Mouse (Mus musculus): ENCODE measurements around the gene Slc45a3. TPM values are rescaled to one million over a fixed set of nuclear protein-coding genes. Genes with fewer than 3 reads are reported as not detected.

Slc45a3 gene
- total RNA-seq (2023): 10 to 100 TPM; 50.0 to 65.3 TPM

DNA sequence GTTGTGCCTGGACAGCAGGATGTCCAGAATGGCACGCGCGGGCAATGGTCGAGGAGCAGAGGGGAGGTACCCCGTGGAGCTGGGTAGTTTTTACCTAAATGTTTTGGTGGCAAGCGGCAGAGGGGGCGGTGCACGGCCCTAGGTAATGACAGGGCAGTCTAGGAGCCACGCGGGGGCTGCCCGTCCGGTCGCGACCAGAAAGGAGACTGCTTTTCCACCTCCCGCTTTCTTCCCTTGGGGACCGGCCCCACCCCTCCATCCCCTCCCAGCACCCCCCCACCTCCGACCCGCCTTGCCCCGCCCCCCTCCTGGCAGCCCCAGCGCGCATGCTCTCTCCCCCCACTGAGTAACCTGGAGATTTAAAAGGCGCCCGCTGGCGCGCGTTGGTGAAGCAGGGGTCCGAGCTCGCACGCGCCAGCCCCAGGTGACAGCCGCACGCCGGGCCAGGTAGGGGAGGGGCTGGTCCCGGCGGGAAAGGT is at the start of gene Slc45a3:
Gene Slc45a3, plus strand, starts transcription at position 362 of the 479 bp plus-strand sequence.

GRCm38 (mm10) chr1:132007282-132007815 is 44.6 kb downstream of the Slc45a3 start, which contains the start of gene Elk4:
Gene Elk4 (plus strand): TSS chr1:132007607.

Other genes starting within 250 kb of the Slc45a3 start
- gene Slc26a9, start 218.9 kb upstream of the Slc45a3 start, total RNA-seq (2023): not detected
- under 1 TPM in 1 of 2 experiments, not detected in 1; 0.30 TPM for gene Pm20d1, start 165.6 kb upstream of the Slc45a3 start, total RNA-seq (2023)
- gene Slc41a1, start 135.5 kb upstream of the Slc45a3 start, total RNA-seq (2023): 10 to 100 TPM; 22.8 to 23.7 TPM
- 10 to 100 TPM; 49.4 to 49.7 TPM for gene Rab29, start 95.7 kb upstream of the Slc45a3 start, total RNA-seq (2023)
- gene Nucks1, start 52.4 kb upstream of the Slc45a3 start, total RNA-seq (2023): 10 to 100 TPM; 37.7 to 38.3 TPM
- gene Elk4, start 44.6 kb downstream of the Slc45a3 start, total RNA-seq (2023): 100 to 1,000 TPM; 116 to 132 TPM
- gene Mfsd4a, start 105.1 kb downstream of the Slc45a3 start, total RNA-seq (2023): not detected
- 1 to 10 TPM; 1.4 to 3.2 TPM for gene Cdk18, start 176.7 kb downstream of the Slc45a3 start, total RNA-seq (2023)
- gene Lemd1, start 228.5 kb downstream of the Slc45a3 start, total RNA-seq (2023): not detected
- gene AC124108.1, start 228.5 kb downstream of the Slc45a3 start, total RNA-seq (2023): not detected

Measured in monocyte, adult 59 days (primary cell).